In genomic region chr4:30983611-30984010, GRCm38 (mm10) we compare ENCODE assay signal across 32 mouse cellular contexts.
DNase-seq lines count a peak whose midpoint lies in the region; ATAC-seq and TF ChIP-seq lines count a peak whose summit lies in the region.
"Had no signal": no experiment of that assay in that cellular context is flagged by ENCODE, and none has a peak within 500 bp of the region (broad histone marks: within the 10 kb centered on the region; RNA-seq: fewer than 3 reads in every experiment).

No protein-coding gene starts in this region.

- no peaks in the 10 kb centered on the region for H3K27me3 ChIP-seq in hindbrain, postnatal 0 days (ENCODE audit: insufficient read depth, low read length)
- no peaks in the 10 kb centered on the region for H3K27me3 ChIP-seq in hindbrain, embryonic 11.5 days (ENCODE audit: control insufficient read depth, insufficient read depth, low read length)
- no peaks in the 10 kb centered on the region for H3K27me3 ChIP-seq in forebrain, embryonic 15.5 days
- no peaks in the 10 kb centered on the region for H3K27me3 ChIP-seq in intestine, embryonic 16.5 days (replicated peaks; ENCODE audit: control insufficient read depth, insufficient read depth, low read length)
- H3K27me3 ChIP-seq: heart, embryonic 13.5 days; hindbrain, embryonic 15.5 days; intestine, embryonic 15.5 days; limb, embryonic 12.5 days; liver, embryonic 15.5 days; midbrain, embryonic 12.5 days; neural tube, embryonic 12.5 days had no signal

- no peak overlapping the region for H3K4me3 ChIP-seq in hindbrain, postnatal 0 days (ENCODE audit: low read length)
- no peak overlapping the region for H3K4me3 ChIP-seq in hindbrain, embryonic 11.5 days (ENCODE audit: low read depth, low read length)
- no peak overlapping the region for H3K4me3 ChIP-seq in forebrain, embryonic 15.5 days
- no peak overlapping the region for H3K4me3 ChIP-seq in intestine, embryonic 16.5 days (ENCODE audit: low read length)
- H3K4me3 ChIP-seq: gastrocnemius, adult 2 months; heart, adult 2 months; heart, embryonic 13.5 days; hindbrain, embryonic 15.5 days; intestine, embryonic 15.5 days; left cerebral cortex, adult 2 months; limb, embryonic 12.5 days; liver, embryonic 15.5 days; midbrain, embryonic 12.5 days; myocyte; neural tube, embryonic 12.5 days had no signal

- no peaks in the 10 kb centered on the region for H3K36me3 ChIP-seq in hindbrain, postnatal 0 days (ENCODE audit: insufficient read depth, low read length)
- H3K36me3 ChIP-seq in hindbrain, embryonic 11.5 days (ENCODE audit: control insufficient read depth, insufficient read depth, low read length), result no peaks in the 10 kb centered on the region
- H3K36me3 ChIP-seq in forebrain, embryonic 15.5 days, result no peaks in the 10 kb centered on the region
- H3K36me3 ChIP-seq in intestine, embryonic 16.5 days (ENCODE audit: control insufficient read depth, insufficient read depth, low read length), result no peaks in the 10 kb centered on the region
- H3K36me3 ChIP-seq: heart, embryonic 13.5 days; hindbrain, embryonic 15.5 days; intestine, embryonic 15.5 days; limb, embryonic 12.5 days; liver, embryonic 15.5 days; midbrain, embryonic 12.5 days; neural tube, embryonic 12.5 days had no signal

- DNase-seq in hindbrain, postnatal 0 days (ENCODE audit: low spot score), result peak; percentile 7
- no peak for DNase-seq in hindbrain, embryonic 11.5 days (ENCODE audit: low spot score)
- DNase-seq in Muller cell, postnatal 12 days (ENCODE audit: inconsistent ontology term), result peak; percentile 20
- peak; percentile 40 for DNase-seq in brain, adult 2 months (ENCODE audit: low read depth, low spot score)
- DNase-seq in left cerebral cortex, adult 11 months (ENCODE audit: low spot score), result no peak
- no peak for DNase-seq in cerebellum, adult 8-10 months
- DNase-seq: adrenal gland, adult 2 months; adrenal gland, postnatal 36 days; B cell, adult 2 months; cerebellum, adult 11 months; cerebellum, adult 9-11 months; gastrocnemius, adult 2 months; gastrocnemius, postnatal 36 days; heart, adult 2 months; heart, postnatal 10 days; kidney, adult 8-10 months; kidney, postnatal 4 days; lung, embryonic 14.5 days; lung, postnatal 14 days had no signal

- WGBS in hindbrain, postnatal 0 days, result 49% methylated on average over 4 of the region's 4 CpGs
- WGBS in hindbrain, embryonic 11.5 days, result 72% methylated on average over 4 of the region's 4 CpGs
- 24% methylated on average over 4 of the region's 4 CpGs for WGBS in forebrain, embryonic 15.5 days
- WGBS in intestine, embryonic 16.5 days, result 78% methylated on average over 4 of the region's 4 CpGs

- no peak overlapping the region for H3K9ac ChIP-seq in hindbrain, postnatal 0 days (replicated peaks; ENCODE audit: low read length)
- no peak overlapping the region for H3K9ac ChIP-seq in hindbrain, embryonic 11.5 days (ENCODE audit: low read depth, low read length)
- H3K9ac ChIP-seq in forebrain, embryonic 15.5 days (replicated peaks), result no peak overlapping the region
- no peak overlapping the region for H3K9ac ChIP-seq in intestine, embryonic 16.5 days (ENCODE audit: low read depth, low read length)
- H3K9ac ChIP-seq: heart, embryonic 13.5 days; hindbrain, embryonic 15.5 days; intestine, embryonic 15.5 days; limb, embryonic 12.5 days; liver, embryonic 15.5 days; lung, embryonic 14.5 days; midbrain, embryonic 12.5 days; neural tube, embryonic 12.5 days had no signal

- no peak for ATAC-seq in hindbrain, postnatal 0 days
- ATAC-seq in hindbrain, embryonic 11.5 days (ENCODE audit: low FRiP score), result no peak
- peak; percentile 77 for ATAC-seq in forebrain, embryonic 15.5 days (replicated peaks)
- ATAC-seq in intestine, embryonic 16.5 days, result no peak
- ATAC-seq: activated CD4-positive, CD25-positive, alpha-beta regulatory T cell, adult 4 months; intestine, embryonic 15.5 days had no signal

- no peaks in the 10 kb centered on the region for H3K9me3 ChIP-seq in hindbrain, postnatal 0 days (ENCODE audit: low read length)
- H3K9me3 ChIP-seq in hindbrain, embryonic 11.5 days (ENCODE audit: control insufficient read depth, low read length), result no peaks in the 10 kb centered on the region
- no peaks in the 10 kb centered on the region for H3K9me3 ChIP-seq in forebrain, embryonic 15.5 days
- no peaks in the 10 kb centered on the region for H3K9me3 ChIP-seq in intestine, embryonic 16.5 days (ENCODE audit: control insufficient read depth, low read length)
- H3K9me3 ChIP-seq: heart, embryonic 13.5 days; hindbrain, embryonic 15.5 days; intestine, embryonic 15.5 days; limb, embryonic 12.5 days; liver, embryonic 15.5 days; midbrain, embryonic 12.5 days; neural tube, embryonic 12.5 days had no signal

- H3K27ac ChIP-seq in hindbrain, postnatal 0 days, result no peak overlapping the region
- H3K27ac ChIP-seq in hindbrain, embryonic 11.5 days (ENCODE audit: low read depth, low read length), result no peak overlapping the region
- no peak overlapping the region for H3K27ac ChIP-seq in forebrain, embryonic 15.5 days (replicated peaks)
- no peak overlapping the region for H3K27ac ChIP-seq in intestine, embryonic 16.5 days (ENCODE audit: low read length)
- H3K27ac ChIP-seq: gastrocnemius, adult 2 months; heart, adult 2 months; heart, embryonic 13.5 days; hindbrain, embryonic 15.5 days; intestine, embryonic 15.5 days; kidney, postnatal 0 days; left cerebral cortex, adult 2 months; limb, embryonic 12.5 days; liver, embryonic 15.5 days; midbrain, embryonic 12.5 days; neural tube, embryonic 12.5 days had no signal

- H3K4me2 ChIP-seq in hindbrain, postnatal 0 days (ENCODE audit: low read depth, low read length), result no peak overlapping the region
- H3K4me2 ChIP-seq in hindbrain, embryonic 11.5 days (replicated peaks; ENCODE audit: low read depth, low read length), result no peak overlapping the region
- H3K4me2 ChIP-seq in forebrain, embryonic 15.5 days (replicated peaks), result no peak overlapping the region
- H3K4me2 ChIP-seq in intestine, embryonic 16.5 days (ENCODE audit: low read depth, low read length), result no peak overlapping the region
- H3K4me2 ChIP-seq: heart, embryonic 13.5 days; hindbrain, embryonic 15.5 days; intestine, embryonic 15.5 days; limb, embryonic 12.5 days; liver, embryonic 15.5 days; lung, embryonic 14.5 days; midbrain, embryonic 12.5 days; neural tube, embryonic 12.5 days had no signal

- TF ChIP-seq CTCF in hindbrain, postnatal 0 days (IDR thresholded peaks at IDR 0.05; ENCODE audit: low read depth), result no peak

- no peaks in the 10 kb centered on the region for H3K4me1 ChIP-seq in hindbrain, postnatal 0 days (ENCODE audit: insufficient read depth, low read length)
- H3K4me1 ChIP-seq in hindbrain, embryonic 11.5 days (replicated peaks; ENCODE audit: control insufficient read depth, insufficient read depth, low read length), result no peaks in the 10 kb centered on the region
- H3K4me1 ChIP-seq in forebrain, embryonic 15.5 days, result no peaks in the 10 kb centered on the region
- H3K4me1 ChIP-seq in intestine, embryonic 16.5 days (ENCODE audit: control insufficient read depth, insufficient read depth, low read length), result no peaks in the 10 kb centered on the region
- H3K4me1 ChIP-seq: heart, embryonic 13.5 days; hindbrain, embryonic 15.5 days; intestine, embryonic 15.5 days; limb, embryonic 12.5 days; liver, embryonic 15.5 days; midbrain, embryonic 12.5 days; neural tube, embryonic 12.5 days had no signal

Comparison
In these comparisons a context has a peak if more than half of its experiments do, and no peak if none do; other contexts are left out.
1. DNase-seq: peak in hindbrain, postnatal 0 days (single experiment), Muller cell, postnatal 12 days (single experiment) and brain, adult 2 months (single experiment); none in hindbrain, embryonic 11.5 days (single experiment), left cerebral cortex, adult 11 months (single experiment) and cerebellum, adult 8-10 months (single experiment).